Mouse (Mus musculus): ENCODE data around the gene Hs3st3b1.

Hs3st3b1 gene

GRCm38 (mm10) chr11:63891479-63892020 lies 30.5 kb downstream of the Hs3st3b1 start:
- no peak for DNase-seq (ENCODE audit: extremely low read depth, low read depth, low spot score)

DNA sequence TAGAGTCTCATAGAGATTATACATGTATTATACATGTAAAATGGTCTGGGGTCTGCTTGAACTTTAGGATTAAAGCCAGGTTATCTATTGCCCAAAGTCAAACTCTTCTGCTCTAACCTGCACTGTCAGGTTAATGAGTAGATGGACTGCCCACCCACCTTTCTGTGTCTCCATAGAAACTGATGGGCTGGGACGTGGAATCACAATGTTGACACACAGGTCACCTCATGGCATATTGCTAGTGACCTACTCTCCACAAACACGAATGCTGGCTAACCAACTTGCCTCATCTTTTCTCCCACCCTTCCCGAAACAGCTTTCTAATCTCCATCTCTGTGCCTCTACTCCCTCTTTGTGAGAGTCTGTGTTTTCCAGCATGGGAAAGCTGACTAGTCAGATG lies 38.7 kb downstream of the Hs3st3b1 start:
- DNase-seq (ENCODE audit: extremely low read depth, low read depth, low spot score): no peak

DNA sequence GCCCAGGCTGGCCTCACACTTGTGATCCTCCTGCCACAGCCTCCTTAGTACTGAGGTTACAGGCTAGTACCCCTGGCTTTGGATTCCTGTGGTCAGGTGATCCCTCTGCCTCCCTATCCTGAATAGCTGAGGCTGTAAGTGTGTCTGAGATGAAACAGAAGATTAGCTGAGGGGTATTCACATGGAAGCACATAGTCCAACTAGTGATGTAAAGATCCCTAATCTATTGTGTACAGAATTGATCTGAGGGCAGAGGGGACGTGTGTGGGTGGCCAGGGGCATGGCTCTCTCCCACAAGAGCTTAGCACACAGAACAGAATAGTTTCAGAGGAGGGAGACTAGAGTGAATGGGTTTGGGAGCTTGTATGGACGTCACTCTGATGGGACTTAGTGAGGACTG lies 41.8 kb downstream of the Hs3st3b1 start:
- no peak for DNase-seq (ENCODE audit: extremely low read depth, low read depth, low spot score)

DNA sequence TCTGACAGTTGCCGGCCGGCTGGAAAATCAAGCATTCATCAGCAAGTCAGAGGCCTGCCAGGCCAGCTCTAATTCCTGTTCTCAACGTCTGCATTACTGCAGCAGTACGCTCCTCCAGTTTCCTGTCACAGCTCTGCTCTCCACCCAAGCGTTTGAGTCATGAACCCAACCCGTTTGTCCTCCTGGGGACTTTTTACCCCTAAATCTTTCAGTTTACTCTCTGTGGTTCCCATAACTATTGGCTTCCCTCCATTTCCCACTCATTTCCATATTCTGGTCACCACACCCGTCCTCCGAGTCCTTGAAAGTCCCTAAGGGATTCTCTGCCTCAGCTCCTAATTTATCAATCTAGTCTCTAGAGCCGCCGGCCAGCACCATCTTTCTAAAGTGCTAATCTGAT lies 42.8 kb downstream of the Hs3st3b1 start:
- DNase-seq (ENCODE audit: extremely low read depth, low read depth, low spot score): no peak

DNA sequence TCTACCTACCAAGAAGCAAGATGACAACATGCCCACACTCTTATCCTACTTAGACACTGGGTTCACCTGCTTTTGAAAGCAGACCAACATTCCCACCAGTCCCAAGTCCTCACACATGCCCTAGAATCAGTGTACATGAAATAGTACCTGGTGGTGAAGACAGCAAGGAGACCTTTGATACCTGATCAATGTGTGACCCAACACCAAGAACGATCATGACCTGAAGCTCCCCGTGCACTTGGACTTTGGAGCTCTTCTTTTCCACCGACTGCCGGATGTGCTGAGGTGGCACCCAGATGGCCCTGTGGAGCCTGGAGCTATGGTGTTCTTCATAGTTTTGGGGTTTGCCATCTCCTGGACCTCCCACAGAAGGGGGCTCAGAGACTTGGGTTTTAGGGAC lies 43.5 kb downstream of the Hs3st3b1 start:
- no peak for DNase-seq (ENCODE audit: extremely low read depth, low read depth, low spot score)

GRCm38 (mm10) chr11:63862746-63863145 lies 59.3 kb downstream of the Hs3st3b1 start:
- no peak for DNase-seq (ENCODE audit: extremely low read depth, low read depth, low spot score)

- DNase-seq (ENCODE audit: extremely low read depth, low read depth, low spot score): no peak
Measured at GRCm38 (mm10) chr11:63861982-63862381, 60.1 kb downstream of the Hs3st3b1 start.

DNA sequence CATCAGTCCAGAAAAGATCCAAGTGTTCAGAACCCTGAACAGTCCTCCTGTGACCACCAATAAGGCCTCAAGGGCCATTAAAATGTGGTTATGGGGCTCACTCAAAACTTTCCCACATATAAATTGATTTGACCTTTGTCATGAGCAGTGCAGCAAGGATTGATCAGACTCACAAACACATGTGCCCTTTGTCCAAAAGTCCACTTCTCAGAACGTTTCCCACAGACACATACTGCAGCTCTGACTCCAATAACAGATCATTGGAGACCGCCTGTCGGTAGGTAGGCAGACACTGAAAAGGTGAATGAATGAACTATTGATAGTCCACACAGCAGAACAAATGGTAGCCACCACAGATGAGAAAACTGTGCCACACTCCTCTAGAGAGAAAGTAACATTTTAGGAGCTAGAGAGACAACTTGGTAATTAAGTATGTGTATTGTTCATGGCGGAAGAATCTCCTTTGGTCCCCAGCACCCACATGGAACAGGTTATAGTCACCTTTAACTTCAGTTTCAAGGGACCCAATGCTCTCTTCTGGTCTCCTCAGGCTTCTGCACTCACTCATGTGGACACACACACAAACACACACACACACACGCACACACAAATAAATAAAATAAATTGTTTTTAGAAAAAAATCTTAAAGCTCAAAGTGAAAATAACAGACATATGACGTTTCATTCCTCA lies 70.9 kb downstream of the Hs3st3b1 start:
- no peak for DNase-seq (ENCODE audit: extremely low read depth, low read depth, low spot score)

GRCm38 (mm10) chr11:63850261-63850660 lies 71.8 kb downstream of the Hs3st3b1 start:
- DNase-seq (ENCODE audit: extremely low read depth, low read depth, low spot score): no peak

DNA sequence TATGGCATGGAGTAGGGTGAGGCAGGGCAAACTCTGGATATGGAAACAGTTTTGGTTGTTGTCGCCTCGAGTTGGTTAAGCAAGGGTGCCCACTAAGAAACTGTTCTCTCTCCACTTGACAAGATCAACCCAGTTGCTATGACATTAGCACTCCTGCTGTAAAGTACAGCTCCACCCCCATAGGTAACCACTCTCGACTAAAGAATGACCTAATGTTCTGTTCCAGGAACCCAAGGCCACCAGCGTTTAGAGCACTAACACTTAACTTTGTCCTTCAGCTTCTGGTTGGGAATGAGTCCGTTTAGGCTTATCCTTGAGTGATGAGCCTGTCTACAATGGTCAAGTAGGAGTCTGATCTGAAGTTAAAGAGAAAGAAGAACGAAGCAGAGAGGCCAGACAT lies 76.7 kb downstream of the Hs3st3b1 start:
- DNase-seq (ENCODE audit: extremely low read depth, low read depth, low spot score): no peak

- DNase-seq (ENCODE audit: extremely low read depth, low read depth, low spot score): no peak
Measured at GRCm38 (mm10) chr11:63844701-63845100, 77.4 kb downstream of the Hs3st3b1 start.

- DNase-seq (ENCODE audit: extremely low read depth, low read depth, low spot score): no peak
Measured at GRCm38 (mm10) chr11:63837526-63837925, 84.6 kb downstream of the Hs3st3b1 start.

Data from fat pad, adult 2 months (tissue).